Mouse (Mus musculus): ENCODE measurements around the gene Ccdc47. TPM values are rescaled to one million over a fixed set of nuclear protein-coding genes. Genes with fewer than 3 reads are reported as not detected.
A peak's percentile ranks its signal among the peaks of the same experiment; 100 is the strongest.

Gene Ccdc47
- polyA plus RNA-seq, 1 experiment from 2014 or later: 115 TPM

- Histone ChIP-seq H3K4me3 (ENCODE audit: low read depth, low read length) (peak overlapping the region; percentile 78), H3K9ac (ENCODE audit: low read depth, low read length) (peak overlapping the region; percentile 96), H3K4me2 (ENCODE audit: low read length) (peak overlapping the region; percentile 93), H3K9me3 (replicated peaks; ENCODE audit: control insufficient read depth, low read length, poor library complexity, severe bottlenecking) (no peaks in the 10 kb centered on the region), H3K36me3 (ENCODE audit: control insufficient read depth, insufficient read depth, low read length) (peaks cover 23% of the 10 kb centered on the region), H3K27me3 (ENCODE audit: control insufficient read depth, insufficient read depth, low read depth, low read length) (no peaks in the 10 kb centered on the region), H3K27ac (ENCODE audit: low read length) (peak overlapping the region; percentile 98), H3K4me1 (ENCODE audit: control insufficient read depth, insufficient read depth, low read length) (peaks cover 26% of the 10 kb centered on the region)
- ATAC-seq: peak; percentile 69
- under 1% methylated on average over 50 of the region's 106 CpGs for WGBS
Observed at GRCm38 (mm10) chr11:106159921-106160840, 56.0 kb downstream of the Ccdc47 start.

GRCm38 (mm10) chr11:106159216-106159920, 56.8 kb downstream of the Ccdc47 start:
- Histone ChIP-seq H3K4me2 (ENCODE audit: low read length) (peak overlapping the region; percentile 93), H3K9me3 (replicated peaks; ENCODE audit: control insufficient read depth, low read length, poor library complexity, severe bottlenecking) (no peaks in the 10 kb centered on the region), H3K27ac (ENCODE audit: low read length) (peak overlapping the region; percentile 98), H3K36me3 (ENCODE audit: control insufficient read depth, insufficient read depth, low read length) (peaks cover 26% of the 10 kb centered on the region), H3K4me1 (ENCODE audit: control insufficient read depth, insufficient read depth, low read length) (peaks cover 26% of the 10 kb centered on the region), H3K27me3 (ENCODE audit: control insufficient read depth, insufficient read depth, low read depth, low read length) (no peaks in the 10 kb centered on the region), H3K4me3 (ENCODE audit: low read depth, low read length) (peak overlapping the region; percentile 78), H3K9ac (ENCODE audit: low read depth, low read length) (peak overlapping the region; percentile 96)
- WGBS: 2% methylated on average over 24 of the region's 25 CpGs
- peak; percentile 59 for ATAC-seq

GRCm38 (mm10) chr11:106158930-106159215, 57.3 kb downstream of the Ccdc47 start:
- peak; percentile 29; the same call in 1 of the 2 replicates for ATAC-seq
- 36% methylated on average over 9 of the region's 9 CpGs for WGBS
- no peaks in the 10 kb centered on the region for H3K9me3 ChIP-seq (replicated peaks; ENCODE audit: control insufficient read depth, low read length, poor library complexity, severe bottlenecking)
- peak overlapping the region; percentile 96 for H3K9ac ChIP-seq (ENCODE audit: low read depth, low read length)
- no peaks in the 10 kb centered on the region for H3K27me3 ChIP-seq (ENCODE audit: control insufficient read depth, insufficient read depth, low read depth, low read length)
- peaks cover 26% of the 10 kb centered on the region for H3K4me1 ChIP-seq (ENCODE audit: control insufficient read depth, insufficient read depth, low read length)
- peak overlapping the region; percentile 98 for H3K27ac ChIP-seq (ENCODE audit: low read length)
- H3K36me3 ChIP-seq (ENCODE audit: control insufficient read depth, insufficient read depth, low read length): peaks cover 24% of the 10 kb centered on the region
- H3K4me2 ChIP-seq (ENCODE audit: low read length): peak overlapping the region; percentile 93
- peak overlapping the region; percentile 78 for H3K4me3 ChIP-seq (ENCODE audit: low read depth, low read length)

- peaks cover 19% of the 10 kb centered on the region for H3K36me3 ChIP-seq (ENCODE audit: control insufficient read depth, insufficient read depth, low read length)
- ATAC-seq: no peak
- WGBS: 50% methylated on average over 14 of the region's 14 CpGs
Observed at GRCm38 (mm10) chr11:106158081-106158929, 57.8 kb downstream of the Ccdc47 start.

GRCm38 (mm10) chr11:106157154-106157553, 59.0 kb downstream of the Ccdc47 start:
- ATAC-seq: no peak
- H3K9me3 ChIP-seq (replicated peaks; ENCODE audit: control insufficient read depth, low read length, poor library complexity, severe bottlenecking): no peaks in the 10 kb centered on the region
- no peak overlapping the region for H3K4me3 ChIP-seq (ENCODE audit: low read depth, low read length)
- 93% methylated on average over 7 of the region's 7 CpGs for WGBS
- H3K36me3 ChIP-seq (ENCODE audit: control insufficient read depth, insufficient read depth, low read length): peaks cover 26% of the 10 kb centered on the region
- peaks cover 26% of the 10 kb centered on the region for H3K4me1 ChIP-seq (ENCODE audit: control insufficient read depth, insufficient read depth, low read length)
- no peaks in the 10 kb centered on the region for H3K27me3 ChIP-seq (ENCODE audit: control insufficient read depth, insufficient read depth, low read depth, low read length)
- H3K27ac ChIP-seq (ENCODE audit: low read length): no peak overlapping the region
- H3K4me2 ChIP-seq (ENCODE audit: low read length): no peak overlapping the region
- H3K9ac ChIP-seq (ENCODE audit: low read depth, low read length): no peak overlapping the region

More at GRCm38 (mm10) chr11:106158081-106158929, 57.8 kb downstream of the Ccdc47 start:
- H3K4me2 ChIP-seq (ENCODE audit: low read length): peak overlapping the region; percentile 93
- no peaks in the 10 kb centered on the region for H3K9me3 ChIP-seq (replicated peaks; ENCODE audit: control insufficient read depth, low read length, poor library complexity, severe bottlenecking)
- H3K4me3 ChIP-seq (ENCODE audit: low read depth, low read length): peak overlapping the region; percentile 78
- peak overlapping the region; percentile 98 for H3K27ac ChIP-seq (ENCODE audit: low read length)
- H3K9ac ChIP-seq (ENCODE audit: low read depth, low read length): peak overlapping the region; percentile 96
- H3K27me3 ChIP-seq (ENCODE audit: control insufficient read depth, insufficient read depth, low read depth, low read length): no peaks in the 10 kb centered on the region
- H3K4me1 ChIP-seq (ENCODE audit: control insufficient read depth, insufficient read depth, low read length): peaks cover 26% of the 10 kb centered on the region

- Histone ChIP-seq H3K4me1 (ENCODE audit: control insufficient read depth, insufficient read depth, low read length) (peaks cover 23% of the 10 kb centered on the region), H3K9ac (ENCODE audit: low read depth, low read length) (no peak overlapping the region), H3K27ac (ENCODE audit: low read length) (no peak overlapping the region), H3K36me3 (ENCODE audit: control insufficient read depth, insufficient read depth, low read length) (peaks cover 32% of the 10 kb centered on the region), H3K27me3 (ENCODE audit: control insufficient read depth, insufficient read depth, low read depth, low read length) (no peaks in the 10 kb centered on the region), H3K9me3 (replicated peaks; ENCODE audit: control insufficient read depth, low read length, poor library complexity, severe bottlenecking) (no peaks in the 10 kb centered on the region), H3K4me2 (ENCODE audit: low read length) (no peak overlapping the region), H3K4me3 (ENCODE audit: low read depth, low read length) (no peak overlapping the region)
- no peak for ATAC-seq
- 81% methylated on average over 1 of the region's 1 CpGs for WGBS
Observed at GRCm38 (mm10) chr11:106156257-106156656, 59.9 kb downstream of the Ccdc47 start.

- Histone ChIP-seq H3K4me3 (ENCODE audit: low read depth, low read length) (no peak overlapping the region), H3K27me3 (ENCODE audit: control insufficient read depth, insufficient read depth, low read depth, low read length) (no peaks in the 10 kb centered on the region), H3K4me2 (ENCODE audit: low read length) (no peak overlapping the region), H3K27ac (ENCODE audit: low read length) (no peak overlapping the region), H3K9me3 (replicated peaks; ENCODE audit: control insufficient read depth, low read length, poor library complexity, severe bottlenecking) (no peaks in the 10 kb centered on the region), H3K36me3 (ENCODE audit: control insufficient read depth, insufficient read depth, low read length) (peaks cover 35% of the 10 kb centered on the region), H3K4me1 (ENCODE audit: control insufficient read depth, insufficient read depth, low read length) (peaks cover 18% of the 10 kb centered on the region), H3K9ac (ENCODE audit: low read depth, low read length) (0 out of 2 replicates have a peak overlapping the region, but pooled peaks have one; percentile 20)
- ATAC-seq: no peak
- 90% methylated on average over 3 of the region's 3 CpGs for WGBS
Observed at GRCm38 (mm10) chr11:106155761-106156160, 60.4 kb downstream of the Ccdc47 start.

- Histone ChIP-seq H3K4me1 (ENCODE audit: control insufficient read depth, insufficient read depth, low read length) (peaks cover 15% of the 10 kb centered on the region; the same call in 1 of the 2 replicates), H3K4me2 (ENCODE audit: low read length) (no peak overlapping the region), H3K27me3 (ENCODE audit: control insufficient read depth, insufficient read depth, low read depth, low read length) (no peaks in the 10 kb centered on the region), H3K36me3 (ENCODE audit: control insufficient read depth, insufficient read depth, low read length) (peaks cover 40% of the 10 kb centered on the region), H3K4me3 (ENCODE audit: low read depth, low read length) (no peak overlapping the region), H3K9ac (ENCODE audit: low read depth, low read length) (no peak overlapping the region), H3K27ac (ENCODE audit: low read length) (no peak overlapping the region), H3K9me3 (replicated peaks; ENCODE audit: control insufficient read depth, low read length, poor library complexity, severe bottlenecking) (no peaks in the 10 kb centered on the region)
- ATAC-seq: no peak
- 70% methylated on average over 2 of the region's 2 CpGs for WGBS
Observed at GRCm38 (mm10) chr11:106154770-106155169, 61.4 kb downstream of the Ccdc47 start.

All from midbrain, embryonic 16.5 days (tissue).